In genomic region chr7:114276005-114276752, GRCm38 (mm10) we compare ENCODE assay signal across 7 mouse cellular contexts. TPM values are rescaled to one million over a fixed set of nuclear protein-coding genes. Genes with fewer than 3 reads are reported as not detected.
DNase-seq lines count a peak whose midpoint lies in the region; ATAC-seq and TF ChIP-seq lines count a peak whose summit lies in the region.

Psma1 (minus strand) TSS chr7:114276118.

- H3K27ac ChIP-seq in embryonic facial prominence, embryonic 10.5 days (replicated peaks), result peak within 1 kb of the TSS; percentile 84
- peak within 1 kb of the TSS; percentile 42 for H3K27ac ChIP-seq in intestine, postnatal 0 days (ENCODE audit: low read depth, low read length)
- peak within 1 kb of the TSS; percentile 49; the same call in 1 of the 2 replicates for H3K27ac ChIP-seq in midbrain, embryonic 12.5 days (replicated peaks)
- peak within 1 kb of the TSS; percentile 51 for H3K27ac ChIP-seq in small intestine, adult 2 months (ENCODE audit: insufficient read depth, low read depth, low read length)

- ATAC-seq in intestine, postnatal 0 days, result peak; percentile 95
- ATAC-seq in midbrain, embryonic 12.5 days (ENCODE audit: low FRiP score, low read depth), result peak; percentile 91

- H3K9ac ChIP-seq in intestine, postnatal 0 days (ENCODE audit: low read depth, low read length), result peak within 1 kb of the TSS; percentile 77
- H3K9ac ChIP-seq in midbrain, embryonic 12.5 days (replicated peaks), result peak within 1 kb of the TSS; percentile 87

- TF ChIP-seq CTCF in intestine, postnatal 0 days (IDR thresholded peaks at IDR 0.05; ENCODE audit: low read depth), result peak; percentile 72
- peak; percentile 18; the same call in 1 of the 2 replicates for TF ChIP-seq CTCF in small intestine, adult 2 months (IDR thresholded peaks at IDR 0.05; ENCODE audit: extremely low read depth, insufficient read length, insufficient replicate concordance, low read depth, low read length)

- peak within 1 kb of the TSS; percentile 80 for H3K4me2 ChIP-seq in intestine, postnatal 0 days (replicated peaks; ENCODE audit: low read depth)
- H3K4me2 ChIP-seq in midbrain, embryonic 12.5 days (replicated peaks), result peak within 1 kb of the TSS; percentile 75

- H3K4me3 ChIP-seq in embryonic facial prominence, embryonic 10.5 days, result peak within 1 kb of the TSS; percentile 92
- H3K4me3 ChIP-seq in intestine, postnatal 0 days (ENCODE audit: low read depth, low read length), result peak within 1 kb of the TSS; percentile 73
- peak within 1 kb of the TSS; percentile 92 for H3K4me3 ChIP-seq in midbrain, embryonic 12.5 days
- H3K4me3 ChIP-seq in small intestine, adult 2 months (ENCODE audit: low read depth, low read length), result peak within 1 kb of the TSS; percentile 84

- under 1% methylated on average over 39 of the region's 39 CpGs for WGBS in embryonic facial prominence, embryonic 10.5 days
- under 1% methylated on average over 39 of the region's 39 CpGs for WGBS in intestine, postnatal 0 days
- under 1% methylated on average over 39 of the region's 39 CpGs for WGBS in midbrain, embryonic 12.5 days
- WGBS in small intestine, adult 2 months, result under 1% methylated on average over 39 of the region's 39 CpGs

- no peaks in the 10 kb centered on the region for H3K9me3 ChIP-seq in embryonic facial prominence, embryonic 10.5 days
- H3K9me3 ChIP-seq in intestine, postnatal 0 days (ENCODE audit: control insufficient read depth), result no peaks in the 10 kb centered on the region
- no peaks in the 10 kb centered on the region for H3K9me3 ChIP-seq in midbrain, embryonic 12.5 days

- intact Hi-C loops in left cerebral cortex, postnatal 4 days (cut with DNase I), result loop anchor here (10.0 kb wide), 1 partner anchor 219 kb away; no protein-coding TSS in a partner anchor

- H3K27me3 ChIP-seq in embryonic facial prominence, embryonic 10.5 days (replicated peaks; ENCODE audit: low read depth, poor library complexity, severe bottlenecking), result no peaks in the 10 kb centered on the region
- no peaks in the 10 kb centered on the region for H3K27me3 ChIP-seq in intestine, postnatal 0 days (replicated peaks; ENCODE audit: control insufficient read depth, insufficient read depth, low read length)
- no peaks in the 10 kb centered on the region for H3K27me3 ChIP-seq in midbrain, embryonic 12.5 days
- no peaks in the 10 kb centered on the region for H3K27me3 ChIP-seq in small intestine, adult 2 months (ENCODE audit: control insufficient read depth, insufficient read depth, low read length)

- H3K36me3 ChIP-seq in embryonic facial prominence, embryonic 10.5 days (replicated peaks), result peaks cover 29% of the 10 kb centered on the region
- peaks cover 13% of the 10 kb centered on the region for H3K36me3 ChIP-seq in intestine, postnatal 0 days (ENCODE audit: control insufficient read depth, insufficient read depth)
- H3K36me3 ChIP-seq in midbrain, embryonic 12.5 days, result peaks cover 19% of the 10 kb centered on the region
- peaks cover 10% of the 10 kb centered on the region for H3K36me3 ChIP-seq in small intestine, adult 2 months (ENCODE audit: control insufficient read depth, insufficient read depth, low read length)

- TF ChIP-seq POLR2A in small intestine, adult 2 months (IDR thresholded peaks at IDR 0.05; ENCODE audit: low read depth, low read length), result peak; percentile 68

- H3K4me1 ChIP-seq in embryonic facial prominence, embryonic 10.5 days, result peaks cover 14% of the 10 kb centered on the region
- H3K4me1 ChIP-seq in intestine, postnatal 0 days (replicated peaks; ENCODE audit: control insufficient read depth, insufficient read depth, low read length), result peaks cover 7% of the 10 kb centered on the region
- H3K4me1 ChIP-seq in midbrain, embryonic 12.5 days, result peaks cover 13% of the 10 kb centered on the region
- H3K4me1 ChIP-seq in small intestine, adult 2 months (ENCODE audit: control insufficient read depth, insufficient read depth, insufficient read length, low read length), result peaks cover 2% of the 10 kb centered on the region; the same call in 1 of the 2 replicates

- DNase-seq in adrenal gland, postnatal 10 days, result peak; percentile 97
- DNase-seq in embryonic facial prominence, embryonic 10.5 days (ENCODE audit: low spot score), result peak; percentile 97
- DNase-seq in gonadal fat pad, adult 2 months (ENCODE audit: low read depth), result peak; percentile 78
- peak; percentile 97 for DNase-seq in left cerebral cortex, postnatal 4 days

RNA-seq across cellular contexts. Expression of gene Psma1, which starts in this region (rescaled TPM):
- 100 to 1,000 TPM; 165 to 168 TPM for total RNA-seq in adrenal gland, postnatal 10 days (2021)
- 496 TPM in 2 replicates for polyA plus RNA-seq in embryonic facial prominence, embryonic 10.5 days (2016; fragmentation: Nextera tagmentation; extraction: Ambion mirVana)
- polyA plus RNA-seq in gonadal fat pad, adult 2 months (2012; rRNA removed), result 110 and 124 TPM in 2 replicates
- 205 and 212 TPM in 2 replicates for polyA plus RNA-seq in intestine, postnatal 0 days (2015; fragmentation: Nextera tagmentation; extraction: Ambion mirVana)
- 100 to 1,000 TPM; 161 to 164 TPM for total RNA-seq in left cerebral cortex, postnatal 4 days (2021)
- 393 and 399 TPM in 2 replicates for polyA plus RNA-seq in midbrain, embryonic 12.5 days (2016; fragmentation: Nextera tagmentation; extraction: Ambion mirVana)
- polyA plus RNA-seq in small intestine, adult 2 months (2012; rRNA removed), result 21.6 and 39.1 TPM in 2 replicates

Comparison
In these comparisons a context has a peak if more than half of its experiments do, and no peak if none do; other contexts are left out.
1. Peak in every context shown above with its lines: DNase-seq, ATAC-seq, H3K4me3 ChIP-seq and H3K27ac ChIP-seq.